Mouse (Mus musculus) limb, embryonic 14.5 days (tissue): ENCODE results near the gene Ret. TPM values are rescaled to one million over a fixed set of nuclear protein-coding genes. Genes with fewer than 3 reads are reported as not detected.

Source experiments
- ATAC-seq: fragments of 200-750 bp; cut with Nextera tagmentation; 2 replicates; pipeline ENCODE4 v1.8.0; 2017; ENCODE audit warnings: low read depth, moderate number of reproducible peaks, moderate TSS enrichment; ENCODE audit not compliant: low FRiP score
- DNase-seq: peaks from one replicate; pipeline ENCODE4 v3.0.0-alpha.2; 2015; ENCODE audit warnings: low spot score
- H3K27ac ChIP-seq: fragments of 300-500 bp; sonication (generic); replicated peaks from 2 replicates; pipeline ENCODE4 v1.5.1; 2014; ENCODE audit warnings: low read depth, mild to moderate bottlenecking, low read length, moderate library complexity, mixed read lengths
- H3K27me3 ChIP-seq: fragments of 300-500 bp; sonication (generic); 2 replicates; pipeline ENCODE4 v1.6.1; 2014; ENCODE audit warnings: low read length, mixed read lengths; ENCODE audit not compliant: control insufficient read depth, insufficient read depth
- H3K36me3 ChIP-seq: fragments of 300-500 bp; sonication (generic); 2 replicates; pipeline ENCODE4 v1.6.1; 2014; ENCODE audit warnings: mild to moderate bottlenecking, low read length, moderate library complexity, mixed read lengths; ENCODE audit not compliant: control insufficient read depth, insufficient read depth
- H3K4me1 ChIP-seq: fragments of 300-500 bp; sonication (generic); 2 replicates; pipeline ENCODE4 v1.6.1; 2014; ENCODE audit warnings: antibody characterized with exemption, low read length, mixed read lengths; ENCODE audit not compliant: control insufficient read depth, insufficient read depth
- H3K4me2 ChIP-seq: fragments of 300-500 bp; sonication (generic); replicated peaks from 2 replicates; pipeline ENCODE4 v1.6.1; 2014; ENCODE audit warnings: low read depth, mild to moderate bottlenecking, low read length, moderate library complexity; ENCODE audit not compliant: severe bottlenecking
- H3K4me3 ChIP-seq: fragments of 300-500 bp; sonication (generic); replicated peaks from 2 replicates; pipeline ENCODE4 v1.5.1; 2014; ENCODE audit warnings: low read length
- H3K9ac ChIP-seq: fragments of 300-500 bp; sonication (generic); 2 replicates; pipeline ENCODE4 v1.6.1; 2014; ENCODE audit warnings: mild to moderate bottlenecking, low read depth, low read length, moderate library complexity; ENCODE audit not compliant: severe bottlenecking
- H3K9me3 ChIP-seq: fragments of 300-500 bp; sonication (generic); 2 replicates; pipeline ENCODE4 v1.6.1; 2016; ENCODE audit warnings: low read length; ENCODE audit not compliant: control insufficient read depth
- POLR2A ChIP-seq: fragments of 200-500 bp; IDR thresholded peaks from 2 replicates; pipeline ENCODE4 v1.8.0; 2012; ENCODE audit warnings: inconsistent platforms, mild to moderate bottlenecking, moderate library complexity, borderline replicate concordance; ENCODE audit not compliant: insufficient read depth, insufficient read length; ENCODE audit errors: extremely low read depth
- WGBS: fragments of 180-500 bp; shearing (Covaris S2); extraction: QIAGEN DNeasy Blood & Tissue Kit; methylation state at CpG from one replicate; pipeline ENCODE4 v1.1.7; 2014; 5-methylcytosine and 5-hydroxymethylcytosine counted together
- polyA plus RNA-seq, 2 experiments: library from polyadenylated mRNA; depleted of rRNA in 1 of 2; stranded (reverse) in 1 of 2; unstranded in 1 of 2; fragments of >200 nt; fragmentation: Nextera tagmentation in 1 of 2; extraction: Ambion mirVana in 1 of 2; gene quantifications; 2 replicates each; pipeline versions ENCODE4 v1.2.1 to v1.2.3; 2012 to 2014

Gene Ret
- polyA plus RNA-seq, 2 experiments = 0.51 to 0.79 TPM

- H3K4me1 ChIP-seq = no peaks in the 10 kb centered on the region
- ATAC-seq (no peak), DNase-seq (no peak)
- no peak overlapping the region for H3K27ac ChIP-seq
- no peaks in the 10 kb centered on the region for H3K9me3 ChIP-seq
- WGBS = 81% methylated on average over 2 of the region's 2 CpGs
- H3K36me3 ChIP-seq = no peaks in the 10 kb centered on the region
- H3K4me2 ChIP-seq = no peak overlapping the region
- no peak overlapping the region for H3K9ac ChIP-seq
- H3K27me3 ChIP-seq = no peaks in the 10 kb centered on the region
- TF ChIP-seq POLR2A = no peak
- no peak overlapping the region for H3K4me3 ChIP-seq
These were observed 25.0 kb upstream of the Ret start for GRCm38 (mm10) chr6:118222471-118222870.

GRCm38 (mm10) chr6:118215676-118216075 lies 18.2 kb upstream of the Ret start:
- Histone ChIP-seq H3K9ac (no peak overlapping the region), H3K4me1 (no peaks in the 10 kb centered on the region), H3K36me3 (no peaks in the 10 kb centered on the region), H3K4me3 (no peak overlapping the region), H3K9me3 (no peaks in the 10 kb centered on the region), H3K4me2 (no peak overlapping the region), H3K27ac (no peak overlapping the region), H3K27me3 (no peaks in the 10 kb centered on the region)
- WGBS = 89% methylated on average over 8 of the region's 9 CpGs
- DNase-seq (no peak), ATAC-seq (no peak)
- TF ChIP-seq POLR2A = no peak

- Histone ChIP-seq H3K9me3 (no peaks in the 10 kb centered on the region), H3K9ac (no peak overlapping the region), H3K36me3 (no peaks in the 10 kb centered on the region), H3K4me3 (no peak overlapping the region), H3K27ac (no peak overlapping the region), H3K4me1 (peaks cover 5% of the 10 kb centered on the region; the same call in 1 of the 2 replicates), H3K27me3 (no peaks in the 10 kb centered on the region), H3K4me2 (no peak overlapping the region)
- WGBS = 84% methylated on average over 8 of the region's 8 CpGs
- DNase-seq (no peak), ATAC-seq (no peak)
- TF ChIP-seq POLR2A = no peak
These were observed 10.8 kb upstream of the Ret start for GRCm38 (mm10) chr6:118208326-118208725.

- Histone ChIP-seq H3K27ac (no peak overlapping the region), H3K4me1 (peaks cover 5% of the 10 kb centered on the region; the same call in 1 of the 2 replicates), H3K27me3 (no peaks in the 10 kb centered on the region), H3K36me3 (no peaks in the 10 kb centered on the region), H3K4me3 (no peak overlapping the region), H3K9me3 (no peaks in the 10 kb centered on the region), H3K9ac (no peak overlapping the region), H3K4me2 (no peak overlapping the region)
- no peak for TF ChIP-seq POLR2A
- WGBS = 76% methylated on average over 6 of the region's 6 CpGs
- DNase-seq (no peak), ATAC-seq (no peak)
These were observed 8.9 kb upstream of the Ret start for GRCm38 (mm10) chr6:118206386-118206785.

GRCm38 (mm10) chr6:118205176-118205890 lies 7.8 kb upstream of the Ret start:
- no peaks in the 10 kb centered on the region for H3K9me3 ChIP-seq
- 24% methylated on average over 7 of the region's 7 CpGs for WGBS
- no peaks in the 10 kb centered on the region for H3K36me3 ChIP-seq
- TF ChIP-seq POLR2A = no peak
- no peaks in the 10 kb centered on the region for H3K27me3 ChIP-seq
- no peak overlapping the region for H3K9ac ChIP-seq
- DNase-seq (peak; percentile 30), ATAC-seq (no peak)
- H3K4me1 ChIP-seq = peaks cover 5% of the 10 kb centered on the region; the same call in 1 of the 2 replicates
- H3K27ac ChIP-seq = 0 out of 2 replicates have a peak overlapping the region, but pooled peaks have one; percentile 38
- no peak overlapping the region for H3K4me2 ChIP-seq
- H3K4me3 ChIP-seq = no peak overlapping the region

- H3K4me3 ChIP-seq = no peak overlapping the region
- no peaks in the 10 kb centered on the region for H3K9me3 ChIP-seq
- no peaks in the 10 kb centered on the region for H3K36me3 ChIP-seq
- WGBS = 100% methylated on average over 1 of the region's 1 CpGs
- no peak for DNase-seq
- H3K4me2 ChIP-seq = no peak overlapping the region
- no peak for ATAC-seq
- H3K9ac ChIP-seq = no peak overlapping the region
- H3K27ac ChIP-seq = no peak overlapping the region
- peaks cover 5% of the 10 kb centered on the region; the same call in 1 of the 2 replicates for H3K4me1 ChIP-seq
- TF ChIP-seq POLR2A = no peak
- peaks cover 4% of the 10 kb centered on the region; the same call in 1 of the 2 replicates for H3K27me3 ChIP-seq
These were observed 6.6 kb upstream of the Ret start for GRCm38 (mm10) chr6:118204112-118204511.
